Mouse (Mus musculus): ENCODE data around the gene Ap4s1. TPM values are rescaled to one million over a fixed set of nuclear protein-coding genes. Genes with fewer than 3 reads are reported as not detected.

Gene Ap4s1
- total and polyA plus RNA-seq, 2 experiments from 2014 or later = 33.9 to 68.1 TPM

DNA sequence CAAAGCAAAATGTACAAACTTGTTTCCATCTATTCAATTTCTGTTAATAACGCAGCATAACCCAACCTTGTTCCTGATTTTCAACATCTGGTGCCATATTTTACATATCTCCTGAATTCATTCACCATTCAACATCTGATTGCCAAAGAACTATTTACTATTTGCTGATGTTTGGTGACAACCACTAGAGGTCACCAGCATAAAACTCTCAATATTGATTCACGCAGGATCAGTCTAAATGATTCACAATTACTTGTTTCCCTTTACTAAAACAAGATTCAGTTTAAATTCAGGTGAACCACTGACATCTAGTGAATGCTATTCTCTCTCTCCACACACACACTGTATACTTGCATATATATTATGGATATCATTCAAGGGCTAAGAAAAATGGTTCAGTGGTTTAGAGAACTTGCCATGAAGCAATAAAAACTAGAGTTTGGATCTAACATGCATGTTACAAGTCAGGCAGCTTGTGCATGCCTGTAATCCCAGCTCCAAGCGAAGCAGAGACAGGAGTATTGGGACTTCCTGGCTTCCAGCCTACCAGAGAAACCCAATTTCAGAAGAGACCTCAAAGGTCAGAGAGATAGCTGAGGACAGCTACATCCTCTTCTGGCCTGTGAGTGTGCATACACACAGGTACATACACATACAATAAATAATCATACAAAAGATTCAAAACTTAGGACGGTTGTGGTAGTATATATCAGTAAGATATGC lies 24.0 kb upstream of the Ap4s1 start:
- ATAC-seq (no peak; the same call in 1 of the 2 replicates), DNase-seq (ENCODE audit: low spot score) (peak; percentile 45)
- H3K27ac ChIP-seq = no peak overlapping the region
- H3K27me3 ChIP-seq (ENCODE audit: insufficient read depth, low read length) = no peaks in the 10 kb centered on the region
- TF ChIP-seq CTCF (IDR thresholded peaks at IDR 0.05; ENCODE audit: low read depth) = peak; percentile 66
- no peaks in the 10 kb centered on the region for H3K36me3 ChIP-seq (ENCODE audit: insufficient read depth, low read length)
- H3K4me2 ChIP-seq (ENCODE audit: low read depth, low read length) = no peak overlapping the region
- H3K9me3 ChIP-seq (ENCODE audit: low read length) = no peaks in the 10 kb centered on the region
- no peak overlapping the region for H3K9ac ChIP-seq (replicated peaks; ENCODE audit: low read length)
- 68% methylated on average over 4 of the region's 4 CpGs for WGBS
- no peak overlapping the region for H3K4me3 ChIP-seq (ENCODE audit: low read length)
- no peaks in the 10 kb centered on the region for H3K4me1 ChIP-seq (ENCODE audit: insufficient read depth, low read length)

DNA sequence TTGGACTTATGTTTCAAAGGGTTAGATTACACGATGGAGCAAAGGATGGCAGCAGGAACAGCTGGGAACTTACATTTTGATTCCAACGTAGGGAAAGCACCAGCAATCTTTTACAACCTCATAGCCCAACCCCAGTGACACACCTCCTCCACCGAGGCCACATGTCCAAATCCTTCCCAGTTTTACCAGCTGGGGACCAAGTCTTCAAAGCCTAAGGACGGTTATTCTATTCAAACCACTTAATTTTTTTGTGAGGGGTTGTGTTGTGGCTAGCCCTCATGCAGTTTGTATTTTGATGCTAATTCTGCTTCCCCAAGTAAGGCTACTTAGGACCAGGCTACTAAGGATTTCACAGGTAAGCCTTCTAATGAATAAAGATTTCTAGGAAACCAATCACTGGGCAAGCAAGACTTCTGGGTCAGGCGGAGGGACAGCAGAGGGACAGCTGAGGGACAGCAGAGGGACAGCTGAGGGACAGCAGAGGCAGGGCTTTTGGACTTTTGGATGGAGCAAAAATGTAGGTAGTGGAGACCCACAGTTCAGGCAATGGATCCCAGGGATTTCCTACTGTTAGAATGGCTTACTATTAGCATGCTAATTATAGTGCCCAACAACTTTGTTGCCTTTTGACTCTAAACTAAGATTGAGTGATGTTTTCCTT lies 19.5 kb upstream of the Ap4s1 start:
- DNase-seq (ENCODE audit: low spot score) = no peak
- Histone ChIP-seq H3K27me3 (ENCODE audit: insufficient read depth, low read length) (no peaks in the 10 kb centered on the region), H3K36me3 (ENCODE audit: insufficient read depth, low read length) (no peaks in the 10 kb centered on the region), H3K9ac (replicated peaks; ENCODE audit: low read length) (no peak overlapping the region), H3K4me2 (ENCODE audit: low read depth, low read length) (no peak overlapping the region), H3K9me3 (ENCODE audit: low read length) (no peaks in the 10 kb centered on the region), H3K27ac (no peak overlapping the region), H3K4me1 (ENCODE audit: insufficient read depth, low read length) (no peaks in the 10 kb centered on the region), H3K4me3 (ENCODE audit: low read length) (no peak overlapping the region)
- WGBS = 32% methylated on average over 5 of the region's 5 CpGs
- ATAC-seq = no peak
- no peak for TF ChIP-seq CTCF (IDR thresholded peaks at IDR 0.05; ENCODE audit: low read depth)

DNA sequence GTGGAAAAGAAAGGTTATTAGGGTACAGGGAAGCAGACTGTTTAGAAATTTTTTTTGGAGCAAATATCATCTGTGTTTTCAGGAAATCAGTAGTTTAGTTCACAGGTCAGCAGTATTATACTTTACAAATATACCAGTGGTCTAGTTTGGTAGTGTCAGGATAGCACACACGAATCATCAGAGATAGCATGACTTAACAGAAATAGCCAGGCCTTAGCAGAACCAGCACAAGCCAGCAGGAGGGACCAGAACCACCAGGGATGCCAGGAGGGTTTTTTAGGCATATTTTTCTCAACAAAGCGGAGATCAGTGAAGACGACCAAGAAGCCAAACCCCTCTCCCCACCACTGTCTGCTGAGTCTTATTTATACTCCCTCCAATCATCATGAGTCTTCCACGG lies 17.6 kb upstream of the Ap4s1 start:
- 65% methylated on average over 4 of the region's 4 CpGs for WGBS
- no peak for ATAC-seq
- no peak for TF ChIP-seq CTCF (IDR thresholded peaks at IDR 0.05; ENCODE audit: low read depth)

DNA sequence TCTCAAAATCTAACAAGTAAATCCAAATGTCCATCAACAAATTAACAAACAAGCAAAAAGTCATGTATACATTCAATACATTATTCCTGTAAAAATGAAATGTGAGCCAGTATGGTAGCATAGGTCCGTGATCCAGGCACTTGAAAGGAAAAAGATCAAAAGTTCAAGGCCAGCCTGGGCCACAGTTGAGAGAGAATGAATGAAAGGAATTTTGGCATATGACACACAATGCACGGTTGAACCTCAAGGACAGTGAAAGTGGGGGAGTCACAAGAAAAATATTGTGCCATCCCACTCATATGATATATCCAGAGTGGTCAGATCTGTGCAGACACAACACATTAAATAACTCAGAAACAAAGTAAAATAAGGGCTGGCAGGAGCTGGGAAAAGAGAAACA lies 14.4 kb upstream of the Ap4s1 start:
- H3K4me2 ChIP-seq (ENCODE audit: low read depth, low read length) = no peak overlapping the region
- 71% methylated on average over 2 of the region's 2 CpGs for WGBS
- no peak for TF ChIP-seq CTCF (IDR thresholded peaks at IDR 0.05; ENCODE audit: low read depth)

More for the DNA sequence above, 17.6 kb upstream of the Ap4s1 start:
- H3K36me3 ChIP-seq (ENCODE audit: insufficient read depth, low read length) = no peaks in the 10 kb centered on the region
- no peak overlapping the region for H3K4me2 ChIP-seq (ENCODE audit: low read depth, low read length)
- H3K9ac ChIP-seq (replicated peaks; ENCODE audit: low read length) = no peak overlapping the region
- H3K9me3 ChIP-seq (ENCODE audit: low read length) = no peaks in the 10 kb centered on the region
- no peaks in the 10 kb centered on the region for H3K4me1 ChIP-seq (ENCODE audit: insufficient read depth, low read length)
- no peak for DNase-seq (ENCODE audit: low spot score)
- no peaks in the 10 kb centered on the region for H3K27me3 ChIP-seq (ENCODE audit: insufficient read depth, low read length)
- no peak overlapping the region for H3K27ac ChIP-seq
- no peak overlapping the region for H3K4me3 ChIP-seq (ENCODE audit: low read length)

DNA sequence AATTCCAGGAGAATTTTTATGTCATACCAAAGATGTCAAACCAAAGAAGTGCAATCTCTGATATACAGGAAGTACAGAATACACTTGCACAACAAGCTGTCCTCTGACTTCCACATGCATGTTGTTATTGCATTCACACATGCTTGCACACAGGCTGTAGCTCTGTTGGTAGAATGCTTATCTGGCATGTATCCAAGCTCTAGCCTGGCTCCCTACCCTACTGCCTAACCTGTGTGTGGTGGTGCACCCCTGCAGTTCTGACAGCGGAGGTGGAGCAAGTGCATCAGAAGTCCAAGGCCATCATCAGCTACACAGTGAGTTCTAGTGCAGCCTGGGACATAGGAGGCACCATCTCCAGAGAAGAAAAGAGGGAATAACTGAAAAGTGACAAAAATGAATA lies 12.0 kb upstream of the Ap4s1 start:
- Histone ChIP-seq H3K36me3 (ENCODE audit: insufficient read depth, low read length) (no peaks in the 10 kb centered on the region), H3K9ac (replicated peaks; ENCODE audit: low read length) (no peak overlapping the region), H3K9me3 (ENCODE audit: low read length) (no peaks in the 10 kb centered on the region), H3K27me3 (ENCODE audit: insufficient read depth, low read length) (no peaks in the 10 kb centered on the region), H3K4me3 (ENCODE audit: low read length) (no peak overlapping the region), H3K27ac (no peak overlapping the region), H3K4me1 (ENCODE audit: insufficient read depth, low read length) (0 out of 2 replicates have a peak, but pooled peaks cover 4% of the 10 kb centered on the region), H3K4me2 (ENCODE audit: low read depth, low read length) (no peak overlapping the region)
- 0 out of 2 replicates have a peak, but pooled peaks have one; percentile 53 for ATAC-seq
- no peak for TF ChIP-seq CTCF (IDR thresholded peaks at IDR 0.05; ENCODE audit: low read depth)
- DNase-seq (ENCODE audit: low spot score) = peak; percentile 46
- 43% methylated on average over 1 of the region's 1 CpGs for WGBS

More for the DNA sequence above, 14.4 kb upstream of the Ap4s1 start:
- ATAC-seq (no peak), DNase-seq (ENCODE audit: low spot score) (no peak)
- Histone ChIP-seq H3K9ac (replicated peaks; ENCODE audit: low read length) (no peak overlapping the region), H3K9me3 (ENCODE audit: low read length) (no peaks in the 10 kb centered on the region), H3K4me3 (ENCODE audit: low read length) (no peak overlapping the region), H3K27me3 (ENCODE audit: insufficient read depth, low read length) (no peaks in the 10 kb centered on the region), H3K27ac (no peak overlapping the region), H3K36me3 (ENCODE audit: insufficient read depth, low read length) (no peaks in the 10 kb centered on the region), H3K4me1 (ENCODE audit: insufficient read depth, low read length) (0 out of 2 replicates have a peak, but pooled peaks cover 4% of the 10 kb centered on the region)

DNA sequence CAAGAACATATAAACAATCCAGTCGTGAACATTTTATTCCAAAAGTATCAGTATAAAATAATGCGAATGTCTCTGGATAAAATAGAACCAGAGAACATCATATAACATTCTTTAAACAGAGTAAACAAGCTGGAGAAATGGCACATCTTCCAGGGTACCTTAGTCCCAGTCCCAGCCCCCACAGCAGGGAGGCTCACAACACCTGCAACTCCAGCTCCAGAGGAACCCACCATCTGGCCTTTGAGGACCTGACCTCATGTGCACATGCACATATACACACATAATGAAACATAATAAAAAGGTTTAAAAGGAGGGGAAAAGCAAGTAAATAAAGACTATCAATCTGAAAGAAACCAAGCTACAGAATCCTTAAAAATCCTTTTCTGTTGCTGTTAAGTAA lies 2.3 kb upstream of the Ap4s1 start:
- no peaks in the 10 kb centered on the region for H3K9me3 ChIP-seq (ENCODE audit: low read length)
- H3K36me3 ChIP-seq (ENCODE audit: insufficient read depth, low read length) = no peaks in the 10 kb centered on the region
- TF ChIP-seq CTCF (IDR thresholded peaks at IDR 0.05; ENCODE audit: low read depth) = no peak
- no peak overlapping the region for H3K4me2 ChIP-seq (ENCODE audit: low read depth, low read length)
- no peak overlapping the region for H3K27ac ChIP-seq
- H3K4me3 ChIP-seq (ENCODE audit: low read length) = no peak overlapping the region
- no peak overlapping the region for H3K9ac ChIP-seq (replicated peaks; ENCODE audit: low read length)
- no peak for DNase-seq (ENCODE audit: low spot score)
- WGBS = 98% methylated on average over 2 of the region's 2 CpGs
- 0 out of 2 replicates have a peak, but pooled peaks cover 6% of the 10 kb centered on the region for H3K4me1 ChIP-seq (ENCODE audit: insufficient read depth, low read length)
- ATAC-seq = no peak
- no peaks in the 10 kb centered on the region for H3K27me3 ChIP-seq (ENCODE audit: insufficient read depth, low read length)
